Mouse (Mus musculus) left cerebral cortex, postnatal 10 days (tissue): ENCODE measurements around the gene Cyp8b1. TPM values are rescaled to one million over a fixed set of nuclear protein-coding genes. Genes with fewer than 3 reads are reported as not detected.

ENCODE experiments used
- DNase-seq, 2 experiments: peaks; one replicate each; pipeline ENCODE4 v3.0.0; 2021 to 2022; ENCODE audit warnings: low spot score in 2 of 2, mixed read lengths in 1 of 2; ENCODE audit errors: extremely low spot score in 1 of 2
- intact Hi-C: fragments of 180-260 bp; cut with DNase I; formaldehyde crosslinking; loops from one replicate; pipeline ENCODE4 v1.15.1; 2025
- total RNA-seq, 2 experiments: library from RNA; stranded (reverse); gene quantifications; 2 replicates each; pipeline ENCODE4 v1.2.3; 2021

The Cyp8b1 gene
- total RNA-seq, 2 experiments from 2014 or later: not detected

DNA sequence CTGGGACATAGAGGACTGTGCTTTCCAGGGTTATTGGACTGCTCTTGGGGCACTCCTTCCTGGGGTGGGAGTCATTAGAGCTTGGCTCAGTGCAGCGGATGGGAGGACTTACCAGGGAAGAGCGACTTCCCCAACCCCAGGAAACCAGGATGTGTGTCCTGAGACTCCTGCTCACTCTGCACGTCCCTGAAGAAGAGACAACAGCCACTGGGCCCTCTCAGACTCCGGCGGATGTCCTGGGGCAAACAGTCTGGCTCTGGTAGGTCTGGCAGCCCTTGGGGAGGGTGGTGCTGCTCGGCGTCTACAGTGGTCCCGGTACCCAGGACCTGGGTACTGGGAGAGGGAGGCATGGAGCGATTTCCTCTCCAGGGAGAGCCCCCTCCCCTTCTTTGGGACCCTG lies 17.9 kb downstream of the Cyp8b1 start, which contains the start of gene Ackr2:
Ackr2 (plus strand) TSS at position 111 of the 400 bp plus-strand sequence.
- intact Hi-C loops: no loop called here
- DNase-seq: peak in 1 of 2 experiments; percentile 49

- DNase-seq: no peak
- intact Hi-C loops: no loop called here
These were observed 19.3 kb downstream of the Cyp8b1 start for GRCm38 (mm10) chr9:121896820-121897219.

DNA sequence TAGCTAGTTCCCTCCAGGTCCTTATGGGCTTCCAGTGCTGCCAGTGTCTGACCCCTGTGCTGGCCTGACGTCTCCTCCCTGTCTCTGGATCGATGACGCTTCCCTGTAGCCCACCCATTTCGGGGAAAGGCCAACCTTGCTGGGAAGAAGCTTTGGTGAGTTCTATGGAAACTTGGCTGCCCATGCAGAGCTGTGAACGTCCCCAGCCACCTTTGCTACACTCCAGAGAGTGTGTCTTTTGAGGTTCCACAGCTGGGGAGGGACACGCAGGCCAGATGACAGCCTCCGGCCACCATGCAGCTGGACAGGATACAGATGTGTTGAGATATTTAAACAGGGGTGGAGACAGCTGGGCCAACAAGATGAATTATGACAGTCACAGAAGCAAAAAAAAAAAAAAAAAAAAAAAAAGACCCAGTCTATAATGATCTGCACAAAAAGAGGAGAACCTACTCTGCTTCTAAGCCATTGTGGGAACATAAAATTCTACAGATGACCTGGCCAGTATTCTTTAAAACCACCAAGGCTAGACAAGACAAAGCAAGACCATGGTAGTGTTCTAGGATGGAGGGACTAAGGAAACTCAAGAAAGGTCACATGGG lies 20.6 kb downstream of the Cyp8b1 start:
- intact Hi-C loops: no loop called here
- DNase-seq: no peak

GRCm38 (mm10) chr9:121894447-121894846 lies 21.7 kb downstream of the Cyp8b1 start:
- DNase-seq: no peak
- intact Hi-C loops: no loop called here

DNA sequence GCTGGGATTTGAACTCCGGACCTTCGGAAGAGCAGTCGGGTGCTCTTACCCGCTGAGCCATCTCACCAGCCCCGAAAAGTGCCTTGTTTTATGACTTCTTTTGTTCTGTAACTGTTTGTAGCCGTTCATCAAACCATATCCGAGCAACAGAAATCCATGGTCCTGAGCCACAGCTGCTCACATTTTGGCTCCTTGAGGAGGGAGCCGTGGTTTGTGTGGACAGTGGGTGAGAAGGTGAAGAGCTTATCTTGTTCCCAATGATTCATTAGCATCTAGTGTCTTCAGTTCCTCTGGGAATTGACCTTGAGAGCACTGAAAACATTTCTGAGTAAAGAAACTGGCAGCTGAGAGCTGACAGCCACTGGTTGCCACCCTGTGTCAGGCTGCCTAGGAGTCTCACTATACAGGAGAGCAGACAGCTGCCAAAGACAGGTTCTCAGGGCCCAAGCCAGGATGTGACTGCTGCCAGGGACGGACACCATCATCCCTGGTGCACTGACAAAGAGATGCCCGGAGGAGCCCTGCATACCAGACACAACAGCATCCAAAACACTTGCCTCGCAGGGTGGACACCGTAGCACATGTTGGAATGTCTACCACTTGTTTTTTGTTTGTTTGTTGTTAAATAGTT lies 23.9 kb downstream of the Cyp8b1 start:
- intact Hi-C loops: no loop called here
- DNase-seq: no peak

- intact Hi-C loops: no loop called here
- DNase-seq: no peak
These were observed 24.8 kb downstream of the Cyp8b1 start for GRCm38 (mm10) chr9:121891301-121891700.

- intact Hi-C loops: no loop called here
- peak in 1 of 2 experiments; percentile 80 for DNase-seq
These were observed 25.6 kb downstream of the Cyp8b1 start for GRCm38 (mm10) chr9:121890441-121890941.

DNA sequence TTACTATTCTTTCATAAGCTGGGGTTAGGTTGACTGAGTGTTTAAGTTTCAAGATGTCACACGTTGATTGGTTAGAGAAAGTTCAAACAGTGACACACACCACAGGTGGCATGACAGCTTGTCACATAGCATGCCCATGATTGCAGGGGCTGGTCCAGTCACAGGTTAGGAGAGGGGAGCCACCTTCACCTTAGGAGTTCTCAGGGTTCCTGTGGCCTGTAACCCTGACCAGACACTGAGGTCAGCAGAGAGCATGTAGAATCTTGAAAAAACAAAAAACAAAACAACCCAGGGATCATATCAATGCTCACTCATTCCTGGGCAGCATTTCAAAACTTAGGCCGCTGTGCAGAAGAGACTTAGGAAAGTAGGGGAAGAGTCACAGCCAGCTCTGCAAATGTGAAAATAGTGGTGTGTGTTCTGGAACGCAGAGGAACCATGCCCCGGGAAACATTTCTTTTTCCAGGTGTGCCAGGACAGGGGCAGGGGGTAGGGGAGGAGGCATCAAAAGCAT lies 26.1 kb downstream of the Cyp8b1 start:
- intact Hi-C loops: no loop called here
- no peak for DNase-seq

GRCm38 (mm10) chr9:121882015-121882457 lies 34.1 kb downstream of the Cyp8b1 start:
- intact Hi-C loops: no loop called here
- DNase-seq: no peak

- no peak for DNase-seq
- intact Hi-C loops: no loop called here
These were observed 34.8 kb downstream of the Cyp8b1 start for GRCm38 (mm10) chr9:121881301-121881700.

- intact Hi-C loops: no loop called here
These were observed 35.3 kb downstream of the Cyp8b1 start for GRCm38 (mm10) chr9:121880840-121881239.

DNA sequence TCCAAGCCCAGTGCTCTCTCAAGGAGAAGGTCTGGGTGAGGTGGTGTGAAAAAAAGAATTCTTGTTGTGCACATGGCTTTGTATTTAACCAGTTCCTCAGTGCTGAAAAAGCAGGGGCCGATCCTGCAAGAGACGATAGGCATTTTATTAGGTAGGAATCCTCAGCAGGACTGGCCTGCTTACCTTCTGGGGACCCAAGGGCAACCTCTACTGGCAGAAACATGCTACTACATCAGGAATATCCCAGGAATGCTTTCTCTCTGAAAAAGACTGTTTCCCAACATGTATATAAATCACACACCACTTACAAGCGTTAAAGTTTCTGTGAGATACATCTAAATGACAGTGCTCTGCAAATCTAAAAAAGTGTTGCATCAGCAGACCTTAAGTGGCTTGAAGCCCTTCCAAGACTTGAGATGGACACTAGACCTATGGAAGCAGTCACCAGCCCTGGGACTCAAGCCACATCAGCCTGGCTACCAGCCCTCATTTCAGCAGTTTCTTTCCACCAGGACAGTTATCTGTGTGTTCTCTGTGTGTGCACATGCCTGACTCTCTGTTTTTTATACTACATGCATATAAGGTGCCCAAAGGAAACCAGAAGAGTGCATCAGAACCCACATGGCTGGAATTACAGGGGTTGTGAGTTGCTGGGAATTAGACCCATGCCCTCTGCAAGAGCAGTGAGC lies 38.9 kb downstream of the Cyp8b1 start:
- intact Hi-C loops: loop anchor here (5.0 kb wide), 2 partner anchors 35 to 110 kb away; no protein-coding TSS in a partner anchor
- peak; percentile 55 to 61 for DNase-seq

More at GRCm38 (mm10) chr9:121880840-121881239, 35.3 kb downstream of the Cyp8b1 start:
- peak; percentile 51 to 83 for DNase-seq

DNA sequence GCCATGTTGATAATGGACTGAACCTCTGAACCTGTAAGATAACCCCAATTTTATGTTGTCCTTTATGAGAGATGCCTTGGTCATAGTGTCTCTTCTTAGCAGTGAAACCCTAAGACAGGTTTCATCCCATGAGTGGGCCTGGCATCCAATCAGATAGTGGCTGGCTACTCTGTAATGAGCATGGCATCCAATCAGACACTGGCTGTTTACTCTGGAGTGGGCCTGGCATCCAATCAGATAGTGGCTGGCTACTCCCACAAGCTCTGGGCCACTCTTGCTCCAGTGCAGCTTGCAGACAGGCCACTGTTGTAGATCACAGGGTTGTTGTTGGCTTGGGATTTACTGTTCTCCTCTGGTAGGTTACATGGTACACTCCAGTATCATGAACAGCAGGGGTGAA lies 42.5 kb downstream of the Cyp8b1 start:
- no peak for DNase-seq
- intact Hi-C loops: no loop called here

- no peak for DNase-seq
- intact Hi-C loops: no loop called here
These were observed 43.9 kb downstream of the Cyp8b1 start for GRCm38 (mm10) chr9:121872062-121872683.

- no peak for DNase-seq
- intact Hi-C loops: no loop called here
These were observed 46.1 kb downstream of the Cyp8b1 start for GRCm38 (mm10) chr9:121869973-121870515.

GRCm38 (mm10) chr9:121869432-121869831 lies 46.7 kb downstream of the Cyp8b1 start:
- DNase-seq: no peak
- intact Hi-C loops: no loop called here

- intact Hi-C loops: no loop called here
- DNase-seq: no peak
These were observed 47.9 kb downstream of the Cyp8b1 start for GRCm38 (mm10) chr9:121868236-121868635.

- intact Hi-C loops: no loop called here
- DNase-seq: no peak
These were observed 48.5 kb downstream of the Cyp8b1 start for GRCm38 (mm10) chr9:121867632-121868031.
